Mouse (Mus musculus) hindbrain, postnatal 0 days (tissue): ENCODE data around the gene Ssbp4. TPM values are rescaled to one million over a fixed set of nuclear protein-coding genes. Genes with fewer than 3 reads are reported as not detected.

Source experiments
- ATAC-seq: fragments of 200-750 bp; cut with Nextera tagmentation; 2 replicates; pipeline ENCODE4 v1.8.0; 2017; ENCODE audit warnings: mild to moderate bottlenecking, moderate TSS enrichment, moderate library complexity
- DNase-seq: peaks from one replicate; pipeline ENCODE4 v3.0.0-alpha.2; 2015; ENCODE audit warnings: low spot score
- H3K27ac ChIP-seq: fragments of 300-500 bp; sonication (generic); 2 replicates; pipeline ENCODE4 v1.5.1; 2014; ENCODE audit warnings: mild to moderate bottlenecking
- H3K27me3 ChIP-seq: fragments of 300-500 bp; sonication (generic); 2 replicates; pipeline ENCODE4 v1.6.1; 2014; ENCODE audit warnings: low read length, mixed read lengths; ENCODE audit not compliant: insufficient read depth
- H3K36me3 ChIP-seq: fragments of 300-500 bp; sonication (generic); 2 replicates; pipeline ENCODE4 v1.6.1; 2014; ENCODE audit warnings: low read length, mixed read lengths; ENCODE audit not compliant: insufficient read depth
- H3K4me1 ChIP-seq: fragments of 300-500 bp; sonication (generic); 2 replicates; pipeline ENCODE4 v1.6.1; 2014; ENCODE audit warnings: antibody characterized with exemption, low read length, mixed read lengths; ENCODE audit not compliant: insufficient read depth
- H3K4me2 ChIP-seq: fragments of 300-500 bp; sonication (generic); 2 replicates; pipeline ENCODE4 v1.6.1; 2014; ENCODE audit warnings: low read depth, mild to moderate bottlenecking, low read length, moderate library complexity, mixed read lengths
- H3K4me3 ChIP-seq: fragments of 300-500 bp; sonication (generic); 2 replicates; pipeline ENCODE4 v1.5.1; 2014; ENCODE audit warnings: low read length
- H3K9ac ChIP-seq: fragments of 300-500 bp; sonication (generic); replicated peaks from 2 replicates; pipeline ENCODE4 v1.6.1; 2014; ENCODE audit warnings: mild to moderate bottlenecking, low read length, moderate library complexity, mixed read lengths
- H3K9me3 ChIP-seq: fragments of 300-500 bp; sonication (generic); 2 replicates; pipeline ENCODE4 v1.6.1; 2016; ENCODE audit warnings: low read length, mixed read lengths
- CTCF ChIP-seq: IDR thresholded peaks from 2 replicates; pipeline ENCODE4 v1.5.1; 2016; ENCODE audit warnings: antibody characterized with exemption, control low read depth, low read depth
- WGBS: fragments of 180-500 bp; shearing (Covaris S2); extraction: QIAGEN DNeasy Blood & Tissue Kit; methylation state at CpG from one replicate; pipeline ENCODE4 v1.1.7; 2014; 5-methylcytosine and 5-hydroxymethylcytosine counted together
- polyA plus RNA-seq: library from polyadenylated mRNA; unstranded; fragments of >200 nt; fragmentation: Nextera tagmentation; extraction: Ambion mirVana; gene quantifications from 2 replicates; pipeline ENCODE4 v1.2.1, GENCODE M21; 2015
- total RNA-seq: library from RNA; depleted of rRNA; stranded (reverse); fragments of >200 nt; gene quantifications from 2 replicates; pipeline ENCODE4 v1.2.3, GENCODE M21; 2014

Gene Ssbp4
- total and polyA plus RNA-seq, 2 experiments from 2014 or later = 188 to 248 TPM

DNA sequence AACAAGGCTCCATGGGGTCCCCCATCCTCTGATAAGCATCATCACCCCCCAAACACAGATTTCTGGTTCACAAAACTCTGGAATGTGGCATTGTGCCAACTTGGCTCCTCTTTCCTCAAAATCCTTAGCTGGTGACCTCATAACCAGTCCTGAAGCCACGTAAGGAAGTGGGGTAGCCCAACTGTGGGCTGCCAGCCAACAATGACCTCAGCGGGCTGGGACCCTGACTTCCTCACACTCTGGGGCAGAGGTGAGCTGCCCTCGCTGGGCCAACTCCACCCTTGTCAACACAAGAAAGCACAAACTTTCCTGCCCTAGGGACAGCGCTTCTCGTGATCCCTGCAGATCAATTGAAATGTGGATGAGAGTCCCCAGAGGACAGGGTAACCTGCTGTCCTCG is 25.4 kb upstream of the Ssbp4 start:
- DNase-seq = no peak
- WGBS = 46% methylated on average over 6 of the region's 6 CpGs
- H3K4me1 ChIP-seq = peaks cover 6% of the 10 kb centered on the region

GRCm38 (mm10) chr8:70632346-70632892 is 23.7 kb upstream of the Ssbp4 start, which contains the start of gene Gdf15:
TSS of gene Gdf15 (minus strand) at chr8:70632456.
- H3K4me2 ChIP-seq = no peak within 1 kb of the TSS
- H3K4me3 ChIP-seq = no peak within 1 kb of the TSS
- no peak within 1 kb of the TSS for H3K9ac ChIP-seq
- WGBS = 83% methylated on average over 6 of the region's 6 CpGs
- H3K4me1 ChIP-seq = peaks cover 6% of the 10 kb centered on the region
- ATAC-seq (no peak), DNase-seq (no peak)
- no peak within 1 kb of the TSS for H3K27ac ChIP-seq
- no peaks in the 10 kb centered on the region for H3K27me3 ChIP-seq
- TF ChIP-seq CTCF = no peak
- no peaks in the 10 kb centered on the region for H3K36me3 ChIP-seq
- no peaks in the 10 kb centered on the region for H3K9me3 ChIP-seq

More for the DNA sequence above, 25.4 kb upstream of the Ssbp4 start:
- TF ChIP-seq CTCF = no peak
- H3K4me2 ChIP-seq = no peak overlapping the region
- H3K27ac ChIP-seq = no peak overlapping the region
- ATAC-seq = no peak
- no peaks in the 10 kb centered on the region for H3K36me3 ChIP-seq
- no peaks in the 10 kb centered on the region for H3K27me3 ChIP-seq
- no peak overlapping the region for H3K9ac ChIP-seq
- H3K4me3 ChIP-seq = no peak overlapping the region
- no peaks in the 10 kb centered on the region for H3K9me3 ChIP-seq

DNA sequence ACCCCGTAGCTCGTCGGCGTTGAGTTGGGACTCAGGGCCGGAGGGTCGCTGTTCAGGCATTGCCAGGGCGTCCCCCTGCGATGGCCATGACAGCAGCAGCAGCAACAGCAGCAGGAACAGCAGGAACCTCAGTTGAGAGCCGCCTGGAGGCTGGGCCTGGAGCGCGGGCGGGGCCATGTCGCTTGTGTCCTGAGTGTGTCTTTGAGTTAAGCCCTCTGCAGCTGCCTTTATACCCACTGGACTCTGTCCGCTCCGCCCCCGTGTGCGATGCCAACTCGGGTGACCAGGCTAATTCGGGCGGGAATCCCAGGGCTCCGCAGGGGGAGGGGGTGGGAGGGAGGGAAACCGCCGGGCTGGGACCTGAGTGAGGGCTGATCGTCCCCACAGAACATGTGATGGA is 22.8 kb upstream of the Ssbp4 start:
- Histone ChIP-seq H3K27me3 (no peaks in the 10 kb centered on the region), H3K4me2 (no peak overlapping the region), H3K4me3 (no peak overlapping the region), H3K9me3 (no peaks in the 10 kb centered on the region), H3K9ac (no peak overlapping the region), H3K36me3 (no peaks in the 10 kb centered on the region), H3K4me1 (peaks cover 6% of the 10 kb centered on the region), H3K27ac (no peak overlapping the region)
- ATAC-seq (no peak), DNase-seq (peak; percentile 43)
- WGBS = 11% methylated on average over 24 of the region's 24 CpGs
- TF ChIP-seq CTCF = no peak

GRCm38 (mm10) chr8:70630532-70631381 is 22.1 kb upstream of the Ssbp4 start:
- Histone ChIP-seq H3K27ac (0 out of 2 replicates have a peak overlapping the region, but pooled peaks have one; percentile 64), H3K9ac (0 out of 2 replicates have a peak overlapping the region, but pooled peaks have one; percentile 9), H3K36me3 (no peaks in the 10 kb centered on the region), H3K4me1 (peaks cover 6% of the 10 kb centered on the region), H3K4me2 (0 out of 2 replicates have a peak overlapping the region, but pooled peaks have one; percentile 59), H3K4me3 (peak overlapping the region; percentile 36; the same call in 1 of the 2 replicates), H3K27me3 (no peaks in the 10 kb centered on the region), H3K9me3 (no peaks in the 10 kb centered on the region)
- DNase-seq (peak; percentile 50), ATAC-seq (peak; percentile 22; the same call in 1 of the 2 replicates)
- TF ChIP-seq CTCF = no peak
- WGBS = 16% methylated on average over 22 of the region's 22 CpGs

GRCm38 (mm10) chr8:70629574-70630531 is 21.2 kb upstream of the Ssbp4 start:
- TF ChIP-seq CTCF = peak; percentile 99
- Histone ChIP-seq H3K9ac (peak overlapping the region; percentile 39), H3K4me1 (peaks cover 6% of the 10 kb centered on the region), H3K36me3 (no peaks in the 10 kb centered on the region), H3K4me3 (peak overlapping the region; percentile 36), H3K27me3 (no peaks in the 10 kb centered on the region), H3K9me3 (no peaks in the 10 kb centered on the region), H3K4me2 (peak overlapping the region; percentile 59), H3K27ac (peak overlapping the region; percentile 64)
- ATAC-seq (peak; percentile 93), DNase-seq (peak; percentile 93)
- under 1% methylated on average over 60 of the region's 60 CpGs for WGBS

DNA sequence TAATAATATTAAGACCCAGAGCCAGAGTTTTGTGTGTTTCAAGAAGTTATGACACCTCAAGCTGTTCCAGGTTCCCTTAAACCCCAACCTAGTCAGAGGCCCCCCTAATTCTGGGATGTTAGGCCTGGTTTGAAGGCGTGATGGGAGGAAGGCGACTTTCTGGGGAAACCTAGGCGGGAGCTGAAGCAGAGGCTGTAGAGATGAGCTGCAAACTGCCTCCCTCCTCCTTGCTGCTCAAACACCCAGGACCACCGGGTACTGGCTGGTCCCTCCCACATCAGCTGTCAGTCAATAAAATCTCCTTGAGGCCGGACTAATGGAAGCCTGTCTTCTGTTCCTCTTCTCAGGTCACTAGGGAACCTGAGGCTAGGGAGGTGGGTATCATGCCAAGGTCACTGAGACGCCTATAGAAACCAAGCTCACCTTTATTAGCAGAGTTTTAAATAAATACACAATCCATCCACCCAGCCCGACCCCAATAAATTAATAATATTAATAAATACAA is 20.4 kb upstream of the Ssbp4 start:
- no peak for TF ChIP-seq CTCF
- DNase-seq (no peak), ATAC-seq (0 out of 2 replicates have a peak, but pooled peaks have one; percentile 5)
- Histone ChIP-seq H3K4me2 (peak overlapping the region; percentile 59), H3K27ac (peak overlapping the region; percentile 64), H3K4me1 (peaks cover 6% of the 10 kb centered on the region), H3K9ac (peak overlapping the region; percentile 39; the same call in 1 of the 2 replicates), H3K27me3 (no peaks in the 10 kb centered on the region), H3K4me3 (peak overlapping the region; percentile 36), H3K9me3 (no peaks in the 10 kb centered on the region), H3K36me3 (no peaks in the 10 kb centered on the region)
- 56% methylated on average over 7 of the region's 7 CpGs for WGBS
